Mouse (Mus musculus): ENCODE data around the gene Zbtb16. TPM values are rescaled to one million over a fixed set of nuclear protein-coding genes. Genes with fewer than 3 reads are reported as not detected.

The Zbtb16 gene
- total and polyA plus RNA-seq, 3 experiments, result 15.7 to 150 (median 149) TPM

DNA sequence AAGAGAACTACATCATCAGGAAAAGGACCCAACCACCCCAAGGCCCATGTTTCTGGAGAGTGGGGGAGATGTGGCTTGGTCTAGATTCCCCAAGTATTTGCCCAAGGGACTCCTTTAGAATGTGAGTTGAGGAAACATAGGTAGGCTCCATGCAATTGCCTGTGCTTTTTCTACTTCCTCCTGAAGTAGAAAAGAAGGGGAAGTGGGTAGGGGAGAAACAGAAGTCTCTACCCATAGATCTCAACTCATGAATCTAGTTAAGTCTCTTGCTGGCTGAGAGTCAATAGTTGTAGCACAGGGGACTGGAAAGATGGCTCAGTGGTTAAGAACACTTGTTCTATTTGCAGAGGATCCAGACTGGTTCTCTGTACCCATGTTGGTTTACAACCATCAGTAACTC, 164.2 kb downstream of the Zbtb16 start:
- Histone ChIP-seq H3K27ac (no peak overlapping the region), H3K36me3 (ENCODE audit: control insufficient read depth, insufficient read depth, low read length) (peaks cover 12% of the 10 kb centered on the region), H3K4me3 (no peak overlapping the region), H3K79me2 (replicated peaks; ENCODE audit: control insufficient read depth, insufficient read depth, low read length) (no peaks in the 10 kb centered on the region; the same call in 1 of the 2 replicates), H3K9ac (ENCODE audit: low read depth, low read length) (no peak overlapping the region), H3K27me3 (ENCODE audit: control insufficient read depth, insufficient read depth, low read length) (no peaks in the 10 kb centered on the region), H3K4me1 (ENCODE audit: control insufficient read depth, insufficient read depth, low read length) (peaks cover 28% of the 10 kb centered on the region)
- TF ChIP-seq POLR2A (IDR thresholded peaks at IDR 0.05; ENCODE audit: insufficient read depth, low read depth, low read length) (no peak), CTCF (IDR thresholded peaks at IDR 0.05) (no peak), EP300 (IDR thresholded peaks at IDR 0.05; ENCODE audit: insufficient read depth, low read depth, low read length) (no peak)
- intact Hi-C loops (cut with DNase I), result loop anchor here (2.0 kb wide), 1 partner anchor 17 kb away; no protein-coding TSS in a partner anchor
- no peak for DNase-seq

- Histone ChIP-seq H3K79me2 (replicated peaks; ENCODE audit: control insufficient read depth, insufficient read depth, low read length) (no peaks in the 10 kb centered on the region; the same call in none of the 2 replicates), H3K27ac (no peak overlapping the region), H3K36me3 (ENCODE audit: control insufficient read depth, insufficient read depth, low read length) (peaks cover 7% of the 10 kb centered on the region), H3K4me1 (ENCODE audit: control insufficient read depth, insufficient read depth, low read length) (peaks cover 16% of the 10 kb centered on the region), H3K4me3 (no peak overlapping the region), H3K9ac (ENCODE audit: low read depth, low read length) (no peak overlapping the region), H3K27me3 (ENCODE audit: control insufficient read depth, insufficient read depth, low read length) (no peaks in the 10 kb centered on the region)
- TF ChIP-seq POLR2A (IDR thresholded peaks at IDR 0.05; ENCODE audit: insufficient read depth, low read depth, low read length) (no peak), CTCF (IDR thresholded peaks at IDR 0.05) (no peak), EP300 (IDR thresholded peaks at IDR 0.05; ENCODE audit: insufficient read depth, low read depth, low read length) (no peak)
- DNase-seq, result no peak
- intact Hi-C loops (cut with DNase I), result no loop called here
- 92% methylated on average over 13 of the region's 13 CpGs for WGBS
Measured at GRCm38 (mm10) chr9:48670156-48670555, 165.9 kb downstream of the Zbtb16 start.

- WGBS, result 83% methylated on average over 10 of the region's 10 CpGs
- Histone ChIP-seq H3K36me3 (ENCODE audit: control insufficient read depth, insufficient read depth, low read length) (peaks cover 2% of the 10 kb centered on the region; the same call in 1 of the 2 replicates), H3K79me2 (replicated peaks; ENCODE audit: control insufficient read depth, insufficient read depth, low read length) (no peaks in the 10 kb centered on the region; the same call in none of the 2 replicates), H3K4me1 (ENCODE audit: control insufficient read depth, insufficient read depth, low read length) (peaks cover 11% of the 10 kb centered on the region), H3K27me3 (ENCODE audit: control insufficient read depth, insufficient read depth, low read length) (no peaks in the 10 kb centered on the region), H3K27ac (no peak overlapping the region), H3K9ac (ENCODE audit: low read depth, low read length) (no peak overlapping the region), H3K4me3 (no peak overlapping the region)
- DNase-seq, result no peak
- TF ChIP-seq POLR2A (IDR thresholded peaks at IDR 0.05; ENCODE audit: insufficient read depth, low read depth, low read length), result no peak
- no peak for TF ChIP-seq CTCF (IDR thresholded peaks at IDR 0.05)
- TF ChIP-seq EP300 (IDR thresholded peaks at IDR 0.05; ENCODE audit: insufficient read depth, low read depth, low read length), result no peak
- intact Hi-C loops (cut with DNase I), result no loop called here
Measured at GRCm38 (mm10) chr9:48669672-48670071, 166.3 kb downstream of the Zbtb16 start.

DNA sequence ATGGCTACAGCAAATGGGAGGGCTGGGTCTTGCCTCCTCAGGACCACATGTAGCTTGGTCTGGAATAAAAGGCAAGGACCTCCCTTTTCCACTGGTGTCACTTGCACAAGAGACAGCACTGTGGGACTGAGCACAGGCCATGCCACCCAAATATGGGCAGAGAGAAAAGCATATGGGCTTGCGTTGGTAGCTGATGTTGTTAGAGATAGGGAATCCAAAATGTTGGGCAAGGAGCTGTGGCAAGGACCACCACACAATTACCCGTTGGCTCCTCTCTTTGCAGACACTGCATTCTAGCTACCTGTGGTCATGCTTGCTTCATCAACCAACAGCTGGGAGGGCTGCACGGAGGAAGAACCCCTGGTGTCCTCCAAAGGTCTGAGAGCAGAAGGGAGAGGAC, 169.3 kb downstream of the Zbtb16 start:
- WGBS, result 84% methylated on average over 3 of the region's 3 CpGs
- TF ChIP-seq POLR2A (IDR thresholded peaks at IDR 0.05; ENCODE audit: insufficient read depth, low read depth, low read length) (no peak), EP300 (IDR thresholded peaks at IDR 0.05; ENCODE audit: insufficient read depth, low read depth, low read length) (no peak), CTCF (IDR thresholded peaks at IDR 0.05) (no peak)
- H3K9ac ChIP-seq (ENCODE audit: low read depth, low read length), result no peak overlapping the region
- H3K79me2 ChIP-seq (replicated peaks; ENCODE audit: control insufficient read depth, insufficient read depth, low read length), result no peaks in the 10 kb centered on the region; the same call in none of the 2 replicates
- no peaks in the 10 kb centered on the region for H3K27me3 ChIP-seq (ENCODE audit: control insufficient read depth, insufficient read depth, low read length)
- no peak overlapping the region for H3K27ac ChIP-seq
- DNase-seq, result no peak
- H3K36me3 ChIP-seq (ENCODE audit: control insufficient read depth, insufficient read depth, low read length), result no peaks in the 10 kb centered on the region
- peaks cover 2% of the 10 kb centered on the region; the same call in 1 of the 2 replicates for H3K4me1 ChIP-seq (ENCODE audit: control insufficient read depth, insufficient read depth, low read length)
- H3K4me3 ChIP-seq, result no peak overlapping the region
- intact Hi-C loops (cut with DNase I), result no loop called here

- Histone ChIP-seq H3K9ac (ENCODE audit: low read depth, low read length) (no peak overlapping the region), H3K79me2 (replicated peaks; ENCODE audit: control insufficient read depth, insufficient read depth, low read length) (no peaks in the 10 kb centered on the region; the same call in none of the 2 replicates), H3K27ac (no peak overlapping the region), H3K36me3 (ENCODE audit: control insufficient read depth, insufficient read depth, low read length) (no peaks in the 10 kb centered on the region), H3K27me3 (ENCODE audit: control insufficient read depth, insufficient read depth, low read length) (no peaks in the 10 kb centered on the region), H3K4me1 (ENCODE audit: control insufficient read depth, insufficient read depth, low read length) (no peaks in the 10 kb centered on the region), H3K4me3 (no peak overlapping the region)
- no peak for TF ChIP-seq POLR2A (IDR thresholded peaks at IDR 0.05; ENCODE audit: insufficient read depth, low read depth, low read length)
- TF ChIP-seq EP300 (IDR thresholded peaks at IDR 0.05; ENCODE audit: insufficient read depth, low read depth, low read length), result no peak
- TF ChIP-seq CTCF (IDR thresholded peaks at IDR 0.05), result no peak
- no peak for DNase-seq
- intact Hi-C loops (cut with DNase I), result no loop called here
- WGBS, result 77% methylated on average over 13 of the region's 13 CpGs
Measured at GRCm38 (mm10) chr9:48663052-48663433, 173.0 kb downstream of the Zbtb16 start.

GRCm38 (mm10) chr9:48662361-48663051, 173.5 kb downstream of the Zbtb16 start:
- H3K9ac ChIP-seq (ENCODE audit: low read depth, low read length), result no peak overlapping the region

More at GRCm38 (mm10) chr9:48662361-48663051, 173.5 kb downstream of the Zbtb16 start:
- H3K79me2 ChIP-seq (replicated peaks; ENCODE audit: control insufficient read depth, insufficient read depth, low read length), result no peaks in the 10 kb centered on the region; the same call in 1 of the 2 replicates
- no peaks in the 10 kb centered on the region for H3K27me3 ChIP-seq (ENCODE audit: control insufficient read depth, insufficient read depth, low read length)
- 61% methylated on average over 15 of the region's 15 CpGs for WGBS
- TF ChIP-seq CTCF (IDR thresholded peaks at IDR 0.05), result peak; percentile 16
- TF ChIP-seq EP300 (IDR thresholded peaks at IDR 0.05; ENCODE audit: insufficient read depth, low read depth, low read length), result no peak
- intact Hi-C loops (cut with DNase I), result no loop called here
- no peak overlapping the region for H3K27ac ChIP-seq
- no peaks in the 10 kb centered on the region for H3K4me1 ChIP-seq (ENCODE audit: control insufficient read depth, insufficient read depth, low read length)
- no peak overlapping the region for H3K4me3 ChIP-seq
- no peak for DNase-seq
- no peaks in the 10 kb centered on the region for H3K36me3 ChIP-seq (ENCODE audit: control insufficient read depth, insufficient read depth, low read length)
